Mouse (Mus musculus): ENCODE data around the gene Vcl. TPM values are rescaled to one million over a fixed set of nuclear protein-coding genes. Genes with fewer than 3 reads are reported as not detected.

Vcl gene
- polyA plus RNA-seq, 1 experiment = 76.3 TPM

- no peaks in the 10 kb centered on the region for H3K9me3 ChIP-seq
- H3K4me1 ChIP-seq = peaks cover 57% of the 10 kb centered on the region
- H3K4me3 ChIP-seq (replicated peaks) = no peak overlapping the region
- no peak for TF ChIP-seq GATA1 (IDR thresholded peaks at IDR 0.05; ENCODE audit: borderline replicate concordance, low read length)
- no peaks in the 10 kb centered on the region for H3K27me3 ChIP-seq (replicated peaks)
- peaks cover 94% of the 10 kb centered on the region for H3K36me3 ChIP-seq (replicated peaks; ENCODE audit: low read length)
These were observed 66.3 kb downstream of the Vcl start for GRCm38 (mm10) chr14:20995497-20995896.

- Histone ChIP-seq H3K27me3 (replicated peaks) (no peaks in the 10 kb centered on the region), H3K9me3 (no peaks in the 10 kb centered on the region), H3K4me1 (peaks cover 62% of the 10 kb centered on the region), H3K4me3 (replicated peaks) (no peak overlapping the region), H3K36me3 (replicated peaks; ENCODE audit: low read length) (peaks cover 94% of the 10 kb centered on the region)
- TF ChIP-seq GATA1 (IDR thresholded peaks at IDR 0.05; ENCODE audit: borderline replicate concordance, low read length) (no peak), FLI1 (IDR thresholded peaks at IDR 0.05; ENCODE audit: low read length) (no peak)
These were observed 67.2 kb downstream of the Vcl start for GRCm38 (mm10) chr14:20996361-20996760.

GRCm38 (mm10) chr14:20997548-20997947, 68.3 kb downstream of the Vcl start:
- TF ChIP-seq FLI1 (IDR thresholded peaks at IDR 0.05; ENCODE audit: low read length) (no peak), GATA1 (IDR thresholded peaks at IDR 0.05; ENCODE audit: borderline replicate concordance, low read length) (no peak)
- H3K4me3 ChIP-seq (replicated peaks) = no peak overlapping the region
- H3K4me1 ChIP-seq = peaks cover 52% of the 10 kb centered on the region
- H3K27me3 ChIP-seq (replicated peaks) = no peaks in the 10 kb centered on the region
- H3K36me3 ChIP-seq (replicated peaks; ENCODE audit: low read length) = peaks cover 94% of the 10 kb centered on the region
- no peaks in the 10 kb centered on the region for H3K9me3 ChIP-seq

GRCm38 (mm10) chr14:20999617-21000016, 70.4 kb downstream of the Vcl start:
- no peak overlapping the region for H3K4me3 ChIP-seq (replicated peaks)
- H3K36me3 ChIP-seq (replicated peaks; ENCODE audit: low read length) = peaks cover 99% of the 10 kb centered on the region
- H3K27me3 ChIP-seq (replicated peaks) = no peaks in the 10 kb centered on the region
- H3K4me1 ChIP-seq = peaks cover 38% of the 10 kb centered on the region
- TF ChIP-seq GATA1 (IDR thresholded peaks at IDR 0.05; ENCODE audit: borderline replicate concordance, low read length) (no peak), FLI1 (IDR thresholded peaks at IDR 0.05; ENCODE audit: low read length) (no peak)
- H3K9me3 ChIP-seq = no peaks in the 10 kb centered on the region

- TF ChIP-seq FLI1 (IDR thresholded peaks at IDR 0.05; ENCODE audit: low read length) = no peak
- no peak for TF ChIP-seq GATA1 (IDR thresholded peaks at IDR 0.05; ENCODE audit: borderline replicate concordance, low read length)
- H3K9me3 ChIP-seq = no peaks in the 10 kb centered on the region
- no peak overlapping the region for H3K4me3 ChIP-seq (replicated peaks)
- peaks cover 95% of the 10 kb centered on the region for H3K36me3 ChIP-seq (replicated peaks; ENCODE audit: low read length)
- no peaks in the 10 kb centered on the region for H3K27me3 ChIP-seq (replicated peaks)
- H3K4me1 ChIP-seq = 0 out of 2 replicates have a peak, but pooled peaks cover 2% of the 10 kb centered on the region
These were observed 84.7 kb downstream of the Vcl start for GRCm38 (mm10) chr14:21013800-21014334.

- TF ChIP-seq FLI1 (IDR thresholded peaks at IDR 0.05; ENCODE audit: low read length) = no peak
- TF ChIP-seq GATA1 (IDR thresholded peaks at IDR 0.05; ENCODE audit: borderline replicate concordance, low read length) = no peak
- Histone ChIP-seq H3K36me3 (replicated peaks; ENCODE audit: low read length) (peaks cover 98% of the 10 kb centered on the region), H3K9me3 (no peaks in the 10 kb centered on the region), H3K4me1 (peaks cover 2% of the 10 kb centered on the region; the same call in 1 of the 2 replicates), H3K27me3 (replicated peaks) (no peaks in the 10 kb centered on the region), H3K4me3 (replicated peaks) (no peak overlapping the region)
These were observed 88.7 kb downstream of the Vcl start for GRCm38 (mm10) chr14:21017871-21018270.

- peaks cover 98% of the 10 kb centered on the region for H3K36me3 ChIP-seq (replicated peaks; ENCODE audit: low read length)
- TF ChIP-seq GATA1 (IDR thresholded peaks at IDR 0.05; ENCODE audit: borderline replicate concordance, low read length) = no peak
- TF ChIP-seq FLI1 (IDR thresholded peaks at IDR 0.05; ENCODE audit: low read length) = no peak
These were observed 89.8 kb downstream of the Vcl start for GRCm38 (mm10) chr14:21018977-21019376.

GRCm38 (mm10) chr14:21020435-21020834, 91.2 kb downstream of the Vcl start:
- Histone ChIP-seq H3K4me1 (peaks cover 2% of the 10 kb centered on the region; the same call in 1 of the 2 replicates), H3K4me3 (replicated peaks) (no peak overlapping the region), H3K27me3 (replicated peaks) (no peaks in the 10 kb centered on the region), H3K9me3 (no peaks in the 10 kb centered on the region), H3K36me3 (replicated peaks; ENCODE audit: low read length) (peaks cover 98% of the 10 kb centered on the region)
- no peak for TF ChIP-seq FLI1 (IDR thresholded peaks at IDR 0.05; ENCODE audit: low read length)
- TF ChIP-seq GATA1 (IDR thresholded peaks at IDR 0.05; ENCODE audit: borderline replicate concordance, low read length) = no peak

More at GRCm38 (mm10) chr14:21018977-21019376, 89.8 kb downstream of the Vcl start:
- Histone ChIP-seq H3K27me3 (replicated peaks) (no peaks in the 10 kb centered on the region), H3K9me3 (no peaks in the 10 kb centered on the region), H3K4me1 (peaks cover 2% of the 10 kb centered on the region; the same call in 1 of the 2 replicates), H3K4me3 (replicated peaks) (no peak overlapping the region)

- no peaks in the 10 kb centered on the region for H3K27me3 ChIP-seq (replicated peaks)
- peaks cover 51% of the 10 kb centered on the region for H3K4me1 ChIP-seq
- TF ChIP-seq GATA1 (IDR thresholded peaks at IDR 0.05; ENCODE audit: borderline replicate concordance, low read length) (no peak), FLI1 (IDR thresholded peaks at IDR 0.05; ENCODE audit: low read length) (no peak)
- no peaks in the 10 kb centered on the region for H3K9me3 ChIP-seq
- no peak overlapping the region for H3K4me3 ChIP-seq (replicated peaks)
- H3K36me3 ChIP-seq (replicated peaks; ENCODE audit: low read length) = peaks cover 100% of the 10 kb centered on the region
These were observed 98.3 kb downstream of the Vcl start for GRCm38 (mm10) chr14:21027542-21027941.

- Histone ChIP-seq H3K9me3 (no peaks in the 10 kb centered on the region), H3K36me3 (replicated peaks; ENCODE audit: low read length) (peaks cover 100% of the 10 kb centered on the region), H3K27me3 (replicated peaks) (no peaks in the 10 kb centered on the region), H3K4me1 (peaks cover 67% of the 10 kb centered on the region), H3K4me3 (replicated peaks) (no peak overlapping the region)
- TF ChIP-seq FLI1 (IDR thresholded peaks at IDR 0.05; ENCODE audit: low read length) (no peak), GATA1 (IDR thresholded peaks at IDR 0.05; ENCODE audit: borderline replicate concordance, low read length) (no peak)
These were observed 99.9 kb downstream of the Vcl start for GRCm38 (mm10) chr14:21029025-21029659.
